Mouse (Mus musculus) left cerebral cortex, adult 6 months (tissue): ENCODE results near the gene Nek6. TPM values are rescaled to one million over a fixed set of nuclear protein-coding genes. Genes with fewer than 3 reads are reported as not detected.

Experiments
- long read RNA-seq, 2 experiments: library from polyadenylated mRNA; unstranded; transcript quantifications; one replicate each; pipeline ENCODE4 v2.0.0; 2019 to 2020
- polyA plus RNA-seq: library from polyadenylated mRNA; unstranded; fragments of <200 nt; fragmentation: Nextera tagmentation; gene quantifications from 2 replicates; pipeline ENCODE4 v1.2.3, GENCODE M21; 2021

Nek6 gene
- polyA plus RNA-seq, result 35.5 and 41.4 TPM in 2 replicates
- long read RNA-seq, experiment 1, full-length matches to known transcripts, result 201 of 214 reads
- long read RNA-seq, experiment 1, partial matches to known transcripts, result 5 of 214 reads
- long read RNA-seq, experiment 1, other reads (novel, unspliced or antisense), result 8 of 214 reads
- long read RNA-seq, experiment 2, full-length matches to known transcripts, result 36 of 52 reads
- long read RNA-seq, experiment 2, partial matches to known transcripts, result 9 of 52 reads
- long read RNA-seq, experiment 2, other reads (novel, unspliced or antisense), result 7 of 52 reads

GRCm38 (mm10) chr2:38511487-38512307, at the start of gene Nek6:
Gene Nek6 (plus strand): TSS chr2:38511643.

GRCm38 (mm10) chr2:38643625-38644427, 132.4 kb downstream of the Nek6 start, which contains the start of gene Psmb7:
Gene Psmb7 (minus strand): TSS chr2:38644087.

Other genes starting within 250 kb of the Nek6 start
- gene Dennd1a, start 224.3 kb upstream of the Nek6 start, polyA plus RNA-seq, result 10.5 and 30.0 TPM in 2 replicates
- 6.9 and 15.4 TPM in 2 replicates for gene Lhx2, start 172.4 kb upstream of the Nek6 start, polyA plus RNA-seq
- 104 and 113 TPM in 2 replicates for gene Psmb7, start 132.4 kb downstream of the Nek6 start, polyA plus RNA-seq
- gene Nr5a1, start 202.9 kb downstream of the Nek6 start, polyA plus RNA-seq, result not detected in 2 replicates